Mouse (Mus musculus) forebrain, embryonic 11.5 days (tissue): ENCODE measurements around the gene Cenpa. TPM values are rescaled to one million over a fixed set of nuclear protein-coding genes. Genes with fewer than 3 reads are reported as not detected.

Experiments used
- ATAC-seq: fragments of 200-750 bp; cut with Nextera tagmentation; replicated peaks from 2 replicates; pipeline ENCODE4 v1.8.0; 2017; ENCODE audit warnings: moderate TSS enrichment; ENCODE audit not compliant: low FRiP score
- DNase-seq: peaks from one replicate; pipeline ENCODE4 v3.0.0-alpha.2; 2017; ENCODE audit warnings: low spot score
- H3K27ac ChIP-seq: fragments of 300-500 bp; sonication (generic); 2 replicates; pipeline ENCODE4 v1.5.1; 2014; ENCODE audit warnings: low read depth, low read length
- H3K27me3 ChIP-seq: fragments of 300-500 bp; sonication (generic); 2 replicates; pipeline ENCODE4 v1.6.1; 2014; ENCODE audit warnings: mild to moderate bottlenecking, low read length, mixed read lengths; ENCODE audit not compliant: control insufficient read depth, insufficient read depth
- H3K36me3 ChIP-seq: fragments of 300-500 bp; sonication (generic); 2 replicates; pipeline ENCODE4 v1.6.1; 2014; ENCODE audit warnings: mild to moderate bottlenecking, low read length, moderate library complexity, mixed read lengths; ENCODE audit not compliant: control insufficient read depth, insufficient read depth
- H3K4me1 ChIP-seq: fragments of 300-500 bp; sonication (generic); replicated peaks from 2 replicates; pipeline ENCODE4 v1.6.1; 2014; ENCODE audit warnings: low read length, mixed read lengths; ENCODE audit not compliant: control insufficient read depth, insufficient read depth
- H3K4me2 ChIP-seq: fragments of 300-500 bp; sonication (generic); 2 replicates; pipeline ENCODE4 v1.6.1; 2014; ENCODE audit warnings: low read depth, mild to moderate bottlenecking, low read length, moderate library complexity, mixed read lengths; ENCODE audit not compliant: severe bottlenecking
- H3K4me3 ChIP-seq: fragments of 300-500 bp; sonication (generic); 2 replicates; pipeline ENCODE4 v1.5.1; 2014; ENCODE audit warnings: low read depth, low read length
- H3K9ac ChIP-seq: fragments of 300-500 bp; sonication (generic); 2 replicates; pipeline ENCODE4 v1.6.1; 2014; ENCODE audit warnings: low read length
- H3K9me3 ChIP-seq: fragments of 300-500 bp; sonication (generic); 2 replicates; pipeline ENCODE4 v1.6.1; 2016; ENCODE audit warnings: low read length, mixed read lengths; ENCODE audit not compliant: control insufficient read depth
- WGBS: fragments of 180-500 bp; shearing (Covaris S2); extraction: QIAGEN DNeasy Blood & Tissue Kit; methylation state at CpG from one replicate; pipeline ENCODE4 v1.1.7; 2014; 5-methylcytosine and 5-hydroxymethylcytosine counted together
- polyA plus RNA-seq: library from polyadenylated mRNA; unstranded; fragments of >200 nt; fragmentation: Nextera tagmentation; extraction: Ambion mirVana; gene quantifications from 2 replicates; pipeline ENCODE4 v1.2.1, GENCODE M21; 2014

The Cenpa gene
- polyA plus RNA-seq, 1 experiment from 2014 or later, result 447 TPM

- no peaks in the 10 kb centered on the region for H3K9me3 ChIP-seq
- 79% methylated on average over 4 of the region's 4 CpGs for WGBS
- H3K9ac ChIP-seq, result no peak overlapping the region
- H3K4me2 ChIP-seq, result no peak overlapping the region
- no peaks in the 10 kb centered on the region for H3K36me3 ChIP-seq
- H3K27ac ChIP-seq, result no peak overlapping the region
- H3K4me3 ChIP-seq, result no peak overlapping the region
- ATAC-seq, result no peak
- DNase-seq, result no peak
- H3K4me1 ChIP-seq, result 0 out of 2 replicates have a peak, but pooled peaks cover 3% of the 10 kb centered on the region
- H3K27me3 ChIP-seq, result no peaks in the 10 kb centered on the region
Measured at GRCm38 (mm10) chr5:30649558-30649957, 17.0 kb upstream of the Cenpa start.

- H3K4me2 ChIP-seq, result no peak overlapping the region
- H3K27ac ChIP-seq, result no peak overlapping the region
- H3K9me3 ChIP-seq, result no peaks in the 10 kb centered on the region
- no peak overlapping the region for H3K9ac ChIP-seq
- no peak for ATAC-seq
- no peaks in the 10 kb centered on the region for H3K27me3 ChIP-seq
- no peaks in the 10 kb centered on the region for H3K36me3 ChIP-seq
- H3K4me1 ChIP-seq, result 0 out of 2 replicates have a peak, but pooled peaks cover 3% of the 10 kb centered on the region
- no peak overlapping the region for H3K4me3 ChIP-seq
- DNase-seq, result no peak
- WGBS, result 74% methylated on average over 3 of the region's 3 CpGs
Measured at GRCm38 (mm10) chr5:30650756-30651155, 15.8 kb upstream of the Cenpa start.

- H3K9me3 ChIP-seq, result no peaks in the 10 kb centered on the region
- ATAC-seq, result no peak
- 0 out of 2 replicates have a peak, but pooled peaks cover 3% of the 10 kb centered on the region for H3K4me1 ChIP-seq
- no peak overlapping the region for H3K4me3 ChIP-seq
- no peak for DNase-seq
- no peaks in the 10 kb centered on the region for H3K27me3 ChIP-seq
- H3K27ac ChIP-seq, result no peak overlapping the region
- no peak overlapping the region for H3K4me2 ChIP-seq
- no peaks in the 10 kb centered on the region for H3K36me3 ChIP-seq
- 92% methylated on average over 3 of the region's 3 CpGs for WGBS
- H3K9ac ChIP-seq, result no peak overlapping the region
Measured at GRCm38 (mm10) chr5:30651554-30651953, 15.0 kb upstream of the Cenpa start.

GRCm38 (mm10) chr5:30653246-30653645 is 13.3 kb upstream of the Cenpa start:
- Histone ChIP-seq H3K4me2 (no peak overlapping the region), H3K9ac (no peak overlapping the region), H3K27ac (no peak overlapping the region), H3K27me3 (no peaks in the 10 kb centered on the region), H3K9me3 (no peaks in the 10 kb centered on the region), H3K4me3 (no peak overlapping the region), H3K4me1 (0 out of 2 replicates have a peak, but pooled peaks cover 3% of the 10 kb centered on the region), H3K36me3 (no peaks in the 10 kb centered on the region)
- ATAC-seq, result no peak
- WGBS, result 89% methylated on average over 6 of the region's 6 CpGs
- DNase-seq, result no peak

GRCm38 (mm10) chr5:30655042-30655441 is 11.5 kb upstream of the Cenpa start:
- no peak for ATAC-seq
- no peaks in the 10 kb centered on the region for H3K27me3 ChIP-seq
- DNase-seq, result no peak
- H3K4me1 ChIP-seq, result no peaks in the 10 kb centered on the region
- H3K4me2 ChIP-seq, result no peak overlapping the region
- H3K27ac ChIP-seq, result no peak overlapping the region
- H3K9me3 ChIP-seq, result no peaks in the 10 kb centered on the region
- no peak overlapping the region for H3K4me3 ChIP-seq
- 84% methylated on average over 8 of the region's 8 CpGs for WGBS
- no peaks in the 10 kb centered on the region for H3K36me3 ChIP-seq
- H3K9ac ChIP-seq, result no peak overlapping the region

GRCm38 (mm10) chr5:30655526-30656195 is 10.9 kb upstream of the Cenpa start:
- no peaks in the 10 kb centered on the region for H3K9me3 ChIP-seq
- H3K36me3 ChIP-seq, result no peaks in the 10 kb centered on the region
- no peaks in the 10 kb centered on the region for H3K4me1 ChIP-seq
- H3K9ac ChIP-seq, result no peak overlapping the region
- no peaks in the 10 kb centered on the region for H3K27me3 ChIP-seq
- H3K27ac ChIP-seq, result no peak overlapping the region
- no peak overlapping the region for H3K4me2 ChIP-seq
- no peak for DNase-seq
- no peak for ATAC-seq
- no peak overlapping the region for H3K4me3 ChIP-seq
- 92% methylated on average over 6 of the region's 6 CpGs for WGBS

GRCm38 (mm10) chr5:30659042-30659441 is 7.5 kb upstream of the Cenpa start:
- Histone ChIP-seq H3K36me3 (no peaks in the 10 kb centered on the region), H3K27ac (no peak overlapping the region), H3K27me3 (no peaks in the 10 kb centered on the region), H3K9ac (no peak overlapping the region), H3K9me3 (no peaks in the 10 kb centered on the region), H3K4me1 (no peaks in the 10 kb centered on the region), H3K4me3 (no peak overlapping the region), H3K4me2 (no peak overlapping the region)
- ATAC-seq (no peak), DNase-seq (no peak)
- 81% methylated on average over 4 of the region's 4 CpGs for WGBS

GRCm38 (mm10) chr5:30660278-30660677 is 6.3 kb upstream of the Cenpa start:
- Histone ChIP-seq H3K4me2 (no peak overlapping the region), H3K4me3 (no peak overlapping the region), H3K9ac (no peak overlapping the region), H3K27me3 (no peaks in the 10 kb centered on the region), H3K27ac (no peak overlapping the region), H3K4me1 (no peaks in the 10 kb centered on the region), H3K36me3 (no peaks in the 10 kb centered on the region), H3K9me3 (no peaks in the 10 kb centered on the region)
- WGBS, result 80% methylated on average over 1 of the region's 1 CpGs
- no peak for DNase-seq
- no peak for ATAC-seq

GRCm38 (mm10) chr5:30660813-30661212 is 5.8 kb upstream of the Cenpa start:
- no peak overlapping the region for H3K4me2 ChIP-seq
- 94% methylated on average over 5 of the region's 5 CpGs for WGBS
- ATAC-seq, result no peak

More at GRCm38 (mm10) chr5:30660813-30661212, 5.8 kb upstream of the Cenpa start:
- no peak overlapping the region for H3K9ac ChIP-seq
- H3K27me3 ChIP-seq, result no peaks in the 10 kb centered on the region
- H3K4me3 ChIP-seq, result no peak overlapping the region
- H3K9me3 ChIP-seq, result no peaks in the 10 kb centered on the region
- H3K27ac ChIP-seq, result no peak overlapping the region
- no peak for DNase-seq
- H3K4me1 ChIP-seq, result no peaks in the 10 kb centered on the region
- no peaks in the 10 kb centered on the region for H3K36me3 ChIP-seq
